Mouse (Mus musculus): ENCODE measurements around the gene Tlr12.
"Not testable (repeated sequence)": the region's sequence is repeated elsewhere in the genome, so short reads cannot be mapped to it uniquely, and the experiment has no call there.

DNA sequence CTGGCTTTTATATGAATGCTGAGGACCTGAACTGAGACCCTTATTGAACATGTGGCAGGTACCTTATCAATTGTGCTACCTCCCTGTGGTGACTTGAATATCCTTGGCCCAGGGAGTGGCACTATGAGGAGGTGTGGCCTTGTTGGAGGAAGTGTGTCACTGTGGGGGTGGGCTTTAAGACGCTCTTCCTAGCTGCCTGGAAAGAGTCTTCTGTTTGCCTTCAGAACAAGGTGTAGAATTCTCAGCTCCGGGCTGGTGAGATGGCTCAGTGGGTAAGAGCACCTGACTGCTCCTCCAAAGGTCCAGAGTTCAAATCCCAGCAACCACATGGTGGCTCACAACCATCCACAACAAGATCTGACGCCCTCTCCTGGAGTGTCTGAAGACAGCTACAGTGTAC is 6.7 kb downstream of the Tlr12 start:
- not testable (repeated sequence) for TF ChIP-seq CTCF (IDR thresholded peaks at IDR 0.05; ENCODE audit: control insufficient read depth, insufficient read depth, low read length); POLR2A (IDR thresholded peaks at IDR 0.05; ENCODE audit: borderline replicate concordance, control insufficient read depth, low read depth, low read length)
